Mouse (Mus musculus) heart, postnatal 14 days (tissue): ENCODE results near the gene B4galt4. TPM values are rescaled to one million over a fixed set of nuclear protein-coding genes. Genes with fewer than 3 reads are reported as not detected.
"Not testable (repeated sequence)": the region's sequence is repeated elsewhere in the genome, so short reads cannot be mapped to it uniquely, and the experiment has no call there.

Source experiments
- DNase-seq, 2 experiments: peaks; one replicate each; pipeline ENCODE4 v3.0.0; 2021 to 2022
- intact Hi-C: fragments of 180-260 bp; cut with DNase I; formaldehyde crosslinking; loops from one replicate; pipeline ENCODE4 v1.15.1; 2025
- total RNA-seq, 2 experiments: library from RNA; stranded (reverse); gene quantifications; 2 replicates each; pipeline ENCODE4 v1.2.3; 2021

The B4galt4 gene
- total RNA-seq, 2 experiments from 2014 or later, result 12.0 to 14.3 TPM

DNA sequence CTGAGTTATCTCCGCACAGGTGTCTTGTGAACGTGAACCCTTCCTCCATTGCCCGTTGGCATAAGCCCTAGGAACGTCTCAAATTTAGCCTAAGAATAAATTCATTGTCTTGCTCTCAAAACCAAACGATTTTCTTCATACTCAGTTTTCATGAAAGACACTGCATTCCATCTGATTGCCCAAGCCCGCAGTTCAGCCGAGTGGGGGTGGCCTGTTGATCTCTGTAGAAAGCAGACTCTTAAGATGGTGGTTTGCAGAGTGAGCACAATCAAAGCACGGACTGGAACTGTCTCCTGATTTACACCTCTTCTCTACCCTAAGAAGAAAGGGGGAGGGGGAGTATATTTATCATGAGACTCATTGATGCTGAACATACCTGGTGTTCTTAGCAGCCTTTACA is 20.3 kb downstream of the B4galt4 start:
- no peak for DNase-seq
- intact Hi-C loops, result no loop called here

DNA sequence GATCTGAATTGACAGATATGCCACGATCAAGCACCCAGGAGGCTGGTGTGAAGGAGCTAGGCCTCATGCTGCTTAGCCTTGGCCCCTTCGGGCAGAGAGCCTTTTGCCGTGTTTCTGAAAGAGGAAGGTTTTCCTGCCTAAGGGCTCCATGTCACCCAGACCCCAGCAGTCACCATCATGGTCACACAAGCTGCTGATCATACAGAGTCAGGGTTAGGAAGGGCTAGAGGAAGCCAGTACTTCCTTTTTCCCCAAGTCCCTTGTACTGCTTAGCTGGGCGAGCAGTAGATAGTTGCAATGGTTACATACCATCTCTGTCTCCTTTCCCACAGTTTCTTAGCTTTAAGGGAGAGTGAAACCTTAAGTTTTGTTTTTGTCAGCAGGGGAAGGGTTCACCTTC is 21.4 kb downstream of the B4galt4 start:
- intact Hi-C loops, result no loop called here
- no peak for DNase-seq

DNA sequence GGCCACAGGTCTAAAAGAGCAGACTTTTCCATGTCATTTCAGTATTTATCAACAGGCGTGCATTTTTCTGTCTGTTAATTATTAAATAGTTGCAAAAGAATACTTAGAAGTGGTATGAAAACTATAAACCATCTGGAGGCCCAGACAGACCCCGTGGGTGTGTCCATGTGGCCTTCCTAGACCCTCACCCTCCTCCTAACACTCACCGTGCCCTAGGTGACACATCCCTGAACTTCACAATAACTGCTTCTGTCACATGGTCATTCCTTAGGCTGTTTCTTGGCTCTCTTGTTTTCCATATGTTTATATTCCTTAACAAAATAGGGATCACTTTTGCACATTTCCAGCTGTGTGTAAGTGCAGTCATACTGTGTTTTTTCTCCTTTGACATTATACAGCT is 24.6 kb downstream of the B4galt4 start:
- no peak for DNase-seq
- intact Hi-C loops, result no loop called here

DNA sequence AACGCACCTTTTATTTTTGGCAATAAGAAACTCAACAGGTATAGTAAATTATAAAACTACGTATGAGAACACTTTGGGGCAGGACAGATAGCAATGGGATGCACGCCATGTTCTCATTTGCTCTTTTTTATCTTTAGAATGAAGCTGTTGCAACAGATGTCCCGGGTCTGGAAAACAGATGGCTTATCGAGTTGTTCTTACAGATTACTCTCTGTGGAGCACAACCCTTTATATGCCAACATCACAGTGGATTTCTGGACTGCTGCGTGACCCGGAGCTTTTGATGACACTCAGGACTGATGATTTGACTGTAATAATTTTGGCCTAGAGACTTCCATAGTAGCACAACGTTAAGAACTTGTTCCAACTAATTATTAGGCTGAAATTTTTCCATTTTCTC is 25.7 kb downstream of the B4galt4 start:
- DNase-seq, result no peak
- intact Hi-C loops, result no loop called here

DNA sequence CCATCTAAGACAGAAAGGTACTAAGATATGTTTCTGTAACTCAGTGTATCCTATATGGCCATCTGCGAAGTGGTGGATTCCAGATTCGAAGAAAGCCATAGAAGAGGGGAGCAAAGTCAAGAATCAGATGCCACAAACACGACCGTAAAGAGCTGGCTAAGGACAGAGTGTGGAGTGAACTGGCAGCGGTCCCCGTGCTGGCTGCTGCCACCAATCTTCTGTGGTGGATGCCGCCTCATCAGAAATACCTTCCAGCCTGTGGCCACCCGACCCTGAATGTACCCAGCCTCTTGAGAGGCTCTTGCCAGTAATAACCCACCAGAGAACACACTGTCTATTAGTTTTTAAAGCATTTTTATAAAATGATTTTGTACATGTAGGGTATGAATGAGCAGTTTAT is 26.3 kb downstream of the B4galt4 start:
- intact Hi-C loops, result no loop called here
- no peak for DNase-seq

DNA sequence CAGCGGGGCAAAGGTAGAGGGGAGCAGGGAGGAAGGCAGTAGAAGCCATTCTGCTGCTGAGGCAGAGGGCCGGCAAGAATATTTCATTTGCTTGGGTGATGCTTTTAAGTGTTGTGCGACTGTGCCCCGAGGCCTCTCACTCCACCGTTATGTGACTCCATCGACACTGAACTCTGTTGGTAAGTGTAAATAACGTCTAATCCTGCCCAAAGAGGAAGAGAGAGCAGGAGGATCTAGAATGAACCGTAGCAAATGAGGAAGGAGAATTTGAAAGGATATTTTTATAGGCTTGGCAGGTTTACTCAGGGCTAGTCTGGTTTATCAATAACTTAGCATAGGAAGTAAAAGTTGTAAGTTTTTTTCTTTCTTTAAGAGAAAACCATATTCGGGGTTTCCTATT is 27.5 kb downstream of the B4galt4 start:
- intact Hi-C loops, result no loop called here
- no peak for DNase-seq

DNA sequence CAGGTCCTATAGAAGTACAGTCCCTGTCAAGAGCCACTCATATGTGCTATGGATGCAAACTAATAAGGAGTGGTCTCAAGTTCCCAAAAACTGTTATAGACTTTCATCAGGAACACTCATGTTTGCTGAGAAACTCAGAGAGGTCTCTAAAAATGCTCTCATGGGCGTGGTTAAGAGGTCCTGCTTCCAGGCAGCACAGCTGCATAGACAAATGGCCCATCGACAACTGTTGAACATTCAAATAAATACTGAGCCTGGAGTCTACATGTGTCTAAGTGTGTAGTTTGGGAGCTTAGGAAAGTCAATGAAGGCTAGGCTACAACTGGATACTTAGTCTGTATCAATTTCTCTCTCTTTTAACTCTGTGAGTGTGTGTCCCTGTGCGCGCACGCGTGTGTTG is 29.1 kb downstream of the B4galt4 start:
- DNase-seq, result no peak
- intact Hi-C loops, result no loop called here

DNA sequence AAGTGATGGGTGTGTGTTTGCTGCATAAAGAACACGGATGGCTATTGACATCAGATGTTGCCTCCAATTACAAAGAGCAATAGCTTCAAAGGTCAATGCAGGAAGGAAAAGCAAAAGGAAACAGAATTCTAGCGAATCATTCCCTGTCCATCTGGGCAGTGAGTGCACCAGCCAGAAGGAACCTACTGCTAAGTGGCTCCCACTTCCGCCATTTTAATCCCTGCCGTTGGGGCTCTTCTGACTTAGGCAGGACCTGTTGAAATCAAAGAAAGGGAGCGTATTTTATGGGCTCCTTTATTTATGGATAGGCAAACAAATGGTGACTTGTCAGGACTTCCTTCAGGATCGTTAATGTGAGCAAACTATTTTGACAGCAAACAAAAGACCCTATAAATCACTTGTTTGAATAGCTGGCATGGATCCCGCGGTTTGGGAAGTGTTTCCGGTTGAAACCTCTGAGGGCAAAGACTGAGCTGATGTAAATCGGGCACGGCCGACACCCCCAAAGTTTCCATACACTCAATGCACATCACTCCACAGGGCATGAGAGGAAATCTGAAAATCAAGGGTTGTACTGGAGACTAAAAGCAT is 30.9 kb downstream of the B4galt4 start:
- intact Hi-C loops, result no loop called here
- DNase-seq, result no peak

DNA sequence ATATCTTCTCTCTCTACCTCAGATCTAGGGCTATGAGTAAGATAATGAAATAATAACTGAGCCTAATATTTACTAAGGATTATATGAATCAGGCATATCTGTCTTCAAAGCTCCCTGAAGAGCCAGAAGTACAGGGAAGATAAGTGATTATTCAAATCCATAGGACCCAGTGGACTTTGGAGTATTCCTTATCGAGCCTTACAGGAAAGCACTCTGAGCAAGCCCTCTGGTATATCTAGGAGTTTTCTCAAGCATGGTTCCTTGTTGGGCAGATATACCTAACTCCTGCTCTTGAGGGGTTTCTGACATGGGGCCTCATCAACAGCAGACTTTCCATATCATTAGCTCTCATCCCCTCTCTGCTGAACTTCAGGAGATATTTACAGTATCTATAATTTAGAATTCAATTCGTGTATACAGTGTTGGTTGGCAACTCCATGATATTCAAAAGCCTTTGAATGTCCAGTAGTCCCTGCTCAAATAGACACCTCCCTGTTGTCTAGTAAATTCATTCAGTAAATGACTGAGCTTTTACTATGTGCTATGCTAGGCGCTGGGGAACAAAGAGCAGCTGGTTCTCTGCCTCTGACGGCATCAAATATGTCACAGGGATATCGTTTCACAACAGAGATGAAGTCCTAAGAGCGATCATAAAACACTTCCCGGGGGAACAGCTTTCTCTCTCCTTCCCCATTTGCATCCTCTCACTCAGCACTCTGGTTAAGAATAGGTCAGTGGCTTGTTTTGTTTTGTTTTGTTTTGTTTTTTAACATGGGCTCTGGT is 33.1 kb downstream of the B4galt4 start:
- intact Hi-C loops, result no loop called here
- DNase-seq, result no peak

DNA sequence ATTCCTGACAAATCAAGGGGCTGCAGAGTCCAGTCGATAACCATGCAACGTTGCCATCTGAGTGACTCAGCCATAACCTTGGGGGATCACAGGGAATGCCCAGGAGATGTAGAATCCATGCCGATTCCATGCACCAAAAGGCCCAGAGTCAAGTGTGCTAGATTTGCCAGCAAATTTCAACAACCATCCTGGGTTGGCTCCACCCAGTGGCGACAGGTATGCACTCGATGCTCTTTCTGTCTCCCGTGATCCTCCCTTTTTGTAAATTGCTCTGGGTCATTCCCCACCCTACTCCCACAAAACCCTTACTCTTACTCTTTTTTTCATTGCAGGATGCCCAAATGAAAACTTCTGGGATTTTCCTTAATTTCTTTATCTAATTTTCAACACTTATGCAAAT is 34.3 kb downstream of the B4galt4 start:
- no peak for DNase-seq
- intact Hi-C loops, result no loop called here

DNA sequence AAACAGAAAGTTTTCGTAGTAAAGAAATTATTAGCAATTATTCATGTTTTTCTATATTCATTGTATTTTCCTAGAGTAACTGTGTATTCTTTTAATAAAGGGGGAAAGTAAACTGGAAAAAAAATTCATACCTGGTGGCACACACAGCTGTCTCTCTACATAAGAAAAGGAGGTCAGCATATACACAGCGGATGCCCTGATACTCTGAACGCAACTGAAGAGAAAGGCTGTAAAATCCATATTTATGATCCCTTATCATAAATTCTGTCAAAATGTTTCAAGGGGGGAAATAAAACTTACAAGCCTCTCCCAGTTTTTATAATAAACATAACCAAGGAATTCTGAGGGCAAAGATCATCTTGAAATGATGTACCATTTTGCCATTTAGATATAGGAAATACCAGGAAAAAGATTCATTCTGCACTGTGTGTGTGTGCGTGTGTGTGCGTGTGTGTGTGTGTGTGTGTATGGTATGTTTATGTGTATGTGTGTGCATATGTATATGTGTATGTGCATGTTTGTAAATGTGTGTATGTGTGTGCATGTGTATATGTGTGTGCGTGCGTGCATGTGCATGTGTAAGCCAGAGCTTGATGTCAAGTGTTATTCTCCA is 39.0 kb downstream of the B4galt4 start:
- DNase-seq, result no peak
- intact Hi-C loops, result no loop called here

DNA sequence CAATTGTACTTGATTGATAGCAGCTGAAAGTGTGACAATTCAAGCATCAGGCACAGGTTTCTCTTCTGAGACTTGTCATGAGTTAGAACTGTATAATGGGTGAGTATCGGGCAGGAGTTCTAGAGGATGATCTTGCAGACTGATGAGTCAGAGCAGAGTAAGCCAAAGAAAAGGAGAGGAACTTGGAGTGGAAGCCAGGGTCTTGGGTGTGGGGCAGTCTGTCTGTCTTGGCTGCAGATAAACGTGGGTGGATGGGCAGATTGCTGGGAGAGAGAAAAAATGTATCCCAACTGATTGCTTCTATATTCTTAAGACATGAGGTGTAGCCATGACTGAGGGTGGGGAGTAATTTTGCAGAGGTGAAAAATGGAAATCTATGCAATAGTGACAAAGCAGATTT is 39.9 kb downstream of the B4galt4 start:
- intact Hi-C loops, result no loop called here
- DNase-seq, result no peak

DNA sequence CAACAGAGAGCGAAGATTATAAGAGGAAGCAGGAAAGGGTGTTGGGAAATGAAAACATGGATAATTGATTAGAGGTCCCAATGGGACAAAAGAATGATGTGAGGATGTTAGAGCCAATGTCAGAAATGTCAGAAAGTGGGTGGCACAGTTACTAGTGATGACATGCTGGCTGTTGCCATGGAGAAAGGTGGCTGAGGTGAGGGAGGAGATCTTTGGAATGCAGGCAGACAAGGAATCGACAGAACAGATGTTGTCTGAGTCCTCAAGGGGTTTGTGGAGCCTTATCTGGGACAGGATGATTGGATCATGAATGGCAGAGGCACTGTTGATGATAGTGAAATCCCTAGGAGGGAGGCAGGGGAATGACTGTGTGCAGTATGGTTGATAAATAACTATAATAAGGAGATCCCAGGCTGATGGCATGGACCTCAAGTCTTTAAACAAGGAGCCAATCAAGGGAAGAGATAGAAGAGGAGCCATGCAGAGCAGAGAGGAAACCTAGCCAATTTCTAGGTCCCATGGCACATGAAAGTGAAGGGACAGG is 40.5 kb downstream of the B4galt4 start:
- intact Hi-C loops, result no loop called here
- DNase-seq, result no peak

DNA sequence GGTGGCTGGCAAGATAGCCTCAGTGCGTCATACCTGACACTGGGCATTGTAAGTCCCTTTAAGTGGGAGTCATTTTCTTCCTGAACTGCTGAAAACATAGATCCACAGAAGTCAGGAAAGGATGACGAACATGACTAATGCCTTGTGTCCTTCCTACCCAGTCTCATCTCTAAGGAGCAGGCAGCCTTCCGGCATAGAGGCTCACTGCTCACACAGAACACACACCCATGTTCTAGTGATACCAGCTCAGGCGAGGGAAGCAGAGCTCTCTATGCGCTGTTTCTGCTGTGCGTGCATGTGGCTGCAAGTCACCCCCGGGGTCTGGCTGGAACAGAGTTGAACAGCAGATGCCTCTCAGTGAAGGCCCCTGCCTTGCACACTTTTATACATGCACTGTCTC is 43.2 kb downstream of the B4galt4 start:
- DNase-seq, result no peak
- intact Hi-C loops, result no loop called here

DNA sequence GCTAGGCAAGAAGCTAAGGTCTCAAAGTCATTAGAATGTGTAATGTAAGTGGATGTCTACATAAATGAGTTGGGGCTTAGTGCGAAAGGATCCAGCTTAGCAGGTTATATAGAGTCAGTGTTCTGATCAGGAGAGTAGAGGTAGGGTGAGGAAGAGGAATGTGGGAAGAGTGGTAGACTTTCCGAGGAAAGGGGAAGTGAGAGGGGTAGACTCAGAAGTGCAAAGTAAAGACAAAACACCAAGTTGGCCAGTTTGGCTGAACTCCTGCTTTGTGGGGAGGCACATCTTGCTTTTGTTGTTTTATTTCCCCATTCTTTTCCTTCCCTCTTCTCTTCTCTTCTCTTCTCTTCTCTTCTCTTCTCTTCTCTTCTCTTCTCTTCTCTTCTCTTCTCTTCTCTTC is 47.0 kb downstream of the B4galt4 start:
- intact Hi-C loops, result no loop called here
- DNase-seq, result no peak

DNA sequence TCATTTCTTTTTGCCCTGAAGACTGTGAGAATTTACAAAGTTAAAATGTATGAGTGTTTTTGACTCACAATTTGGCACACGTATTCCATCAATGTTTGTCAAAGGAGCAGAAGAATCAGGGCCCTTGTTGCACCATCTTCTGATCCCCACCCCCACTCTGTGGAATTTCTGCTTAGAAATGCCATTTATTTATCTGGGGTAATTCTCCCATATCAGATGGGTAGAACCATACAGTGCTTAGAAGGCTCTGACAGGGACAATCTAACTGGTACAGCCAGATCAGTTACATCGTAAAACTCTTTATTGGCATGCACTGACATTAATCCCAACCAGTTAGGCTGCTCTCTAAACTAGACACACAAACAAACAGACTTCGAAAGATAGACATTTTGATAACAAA is 47.9 kb downstream of the B4galt4 start:
- intact Hi-C loops, result no loop called here
- DNase-seq, result no peak

DNA sequence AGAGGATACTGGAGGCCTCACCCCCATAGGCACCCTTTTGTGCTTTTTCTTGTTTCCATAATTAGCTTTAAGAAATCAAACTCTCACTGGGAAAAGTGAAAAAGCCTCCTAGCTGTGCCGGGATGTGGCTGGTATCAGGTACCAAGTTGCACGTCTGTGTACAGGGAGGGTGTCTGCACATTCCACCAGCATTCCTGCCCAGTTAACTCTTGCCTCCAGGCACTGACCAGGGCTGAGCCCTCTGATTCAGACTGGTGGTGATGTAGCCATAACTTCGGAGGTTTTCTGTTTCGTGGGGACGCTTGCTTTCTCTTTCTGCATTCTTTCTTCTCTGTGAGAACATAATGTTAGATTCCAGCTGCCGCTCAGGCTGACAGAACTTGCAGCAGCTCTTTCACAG is 51.1 kb downstream of the B4galt4 start:
- DNase-seq, result no peak
- intact Hi-C loops, result no loop called here

DNA sequence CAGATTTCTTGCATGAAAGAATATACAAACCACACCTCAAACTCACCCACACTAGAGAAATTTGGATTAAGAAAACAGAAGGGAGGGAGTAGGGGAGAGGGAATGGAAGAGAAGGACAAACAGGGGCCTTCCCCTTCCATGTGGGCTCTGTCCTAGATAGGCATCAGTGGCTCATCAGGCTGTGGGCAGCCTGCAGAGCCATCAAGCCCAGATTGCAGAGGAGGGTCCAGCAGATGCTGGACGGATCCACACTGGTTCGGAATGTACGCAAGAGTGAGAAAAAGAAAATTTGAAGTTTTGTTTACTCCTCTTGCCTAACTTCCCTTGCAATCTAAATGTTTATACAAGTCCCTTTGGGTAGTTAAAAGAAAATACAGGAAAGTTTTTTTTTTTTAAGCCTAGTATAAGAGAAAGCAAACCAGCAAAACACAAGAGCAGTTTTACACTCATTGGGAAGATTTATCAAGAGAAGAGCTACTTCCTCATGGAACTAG is 56.9 kb downstream of the B4galt4 start:
- intact Hi-C loops, result no loop called here
- DNase-seq, result no peak

DNA sequence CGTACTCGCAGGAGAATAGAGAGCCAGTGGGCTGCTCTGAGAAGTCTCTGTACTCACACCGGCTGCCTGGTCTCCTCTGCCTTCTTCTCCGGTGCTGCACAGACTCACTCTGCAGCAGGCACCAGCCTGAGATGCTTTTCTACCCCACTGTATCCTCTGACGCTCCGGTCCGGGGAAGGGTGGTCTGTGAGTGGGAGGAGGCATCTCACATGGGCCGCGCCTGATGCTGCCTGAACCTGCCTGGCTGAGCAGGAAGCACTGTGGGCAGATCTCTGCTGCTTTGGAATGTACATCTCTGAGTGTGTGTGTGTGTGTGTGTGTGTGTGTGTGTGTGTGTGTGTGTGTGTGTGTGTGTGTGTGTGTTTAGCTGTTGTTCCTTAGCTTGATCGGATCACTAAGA is 58.0 kb downstream of the B4galt4 start, which contains the start of gene Upk1b:
Gene Upk1b (minus strand): TSS at position 238 of the 400 bp plus-strand sequence.
- DNase-seq, result no peak

DNA sequence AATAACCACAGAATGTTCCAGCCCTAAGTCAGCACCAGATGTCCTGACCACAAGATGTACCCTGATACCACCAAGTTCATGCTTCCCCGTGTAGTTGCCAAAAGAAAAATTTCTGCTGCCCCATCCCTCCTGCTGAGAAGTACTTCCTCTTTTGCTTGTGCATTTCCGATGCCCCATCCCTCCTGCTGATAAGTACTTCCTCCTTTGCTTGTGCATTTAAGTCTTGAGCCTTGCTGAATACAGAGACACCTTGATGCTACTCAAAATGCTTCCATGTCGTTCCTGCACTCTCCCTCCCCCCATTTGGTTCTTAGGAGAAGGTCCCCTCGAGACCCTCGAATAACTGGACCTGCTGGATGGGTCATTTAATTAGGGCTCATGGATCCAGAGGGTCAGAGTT is 65.7 kb downstream of the B4galt4 start:
- intact Hi-C loops, DNase-seq: not testable (repeated sequence)

More for the DNA sequence above, 58.0 kb downstream of the B4galt4 start, which contains the start of gene Upk1b:
- intact Hi-C loops, result no loop called here

DNA sequence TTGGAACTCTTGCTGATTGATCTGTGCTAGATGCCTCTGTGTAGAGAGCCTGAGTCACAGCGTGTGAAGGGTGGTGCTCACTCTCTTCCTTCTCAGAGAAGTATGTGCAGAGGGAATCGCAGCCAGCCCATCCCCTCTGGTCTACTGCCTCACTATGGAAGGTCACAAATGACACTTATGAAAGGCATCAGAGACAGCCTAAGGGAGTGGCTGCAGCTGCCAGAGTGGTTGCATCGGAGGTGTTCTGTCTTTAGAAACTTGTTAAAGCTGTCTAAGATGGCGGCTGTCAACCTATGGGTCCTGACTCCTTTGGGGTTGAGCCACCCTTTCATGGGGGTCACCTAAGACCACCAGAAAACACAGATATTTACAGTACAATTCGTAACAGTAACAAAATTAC is 68.1 kb downstream of the B4galt4 start:
- no peak for DNase-seq
- intact Hi-C loops, result no loop called here
